Mouse (Mus musculus) C2C12 (cell line): ENCODE measurements around the gene Hormad2.

Experiments used
- CTCF ChIP-seq: IDR thresholded peaks from one replicate; pipeline ENCODE4 v1.5.1; 2011; ENCODE audit not compliant: control insufficient read depth, insufficient read depth, insufficient read length
- MYOG ChIP-seq: IDR thresholded peaks from one replicate; pipeline ENCODE4 v1.6.1; 2011; ENCODE audit not compliant: control insufficient read depth, insufficient read length; ENCODE audit errors: extremely low read depth

GRCm38 (mm10) chr11:4472464-4473179, 31.7 kb upstream of the Hormad2 start:
- no peak for TF ChIP-seq MYOG
- no peak for TF ChIP-seq CTCF
